Mouse (Mus musculus) naive thymus-derived CD4-positive, alpha-beta T cell, adult 2 months (primary cell): ENCODE results near the gene Flt4.
A peak's percentile ranks its signal among the peaks of the same experiment; 100 is the strongest.

ENCODE experiments used
- DNase-seq: peaks from one replicate; pipeline ENCODE4 v3.0.0-alpha.2; 2011; ENCODE audit warnings: low read depth

Flt4 gene

DNA sequence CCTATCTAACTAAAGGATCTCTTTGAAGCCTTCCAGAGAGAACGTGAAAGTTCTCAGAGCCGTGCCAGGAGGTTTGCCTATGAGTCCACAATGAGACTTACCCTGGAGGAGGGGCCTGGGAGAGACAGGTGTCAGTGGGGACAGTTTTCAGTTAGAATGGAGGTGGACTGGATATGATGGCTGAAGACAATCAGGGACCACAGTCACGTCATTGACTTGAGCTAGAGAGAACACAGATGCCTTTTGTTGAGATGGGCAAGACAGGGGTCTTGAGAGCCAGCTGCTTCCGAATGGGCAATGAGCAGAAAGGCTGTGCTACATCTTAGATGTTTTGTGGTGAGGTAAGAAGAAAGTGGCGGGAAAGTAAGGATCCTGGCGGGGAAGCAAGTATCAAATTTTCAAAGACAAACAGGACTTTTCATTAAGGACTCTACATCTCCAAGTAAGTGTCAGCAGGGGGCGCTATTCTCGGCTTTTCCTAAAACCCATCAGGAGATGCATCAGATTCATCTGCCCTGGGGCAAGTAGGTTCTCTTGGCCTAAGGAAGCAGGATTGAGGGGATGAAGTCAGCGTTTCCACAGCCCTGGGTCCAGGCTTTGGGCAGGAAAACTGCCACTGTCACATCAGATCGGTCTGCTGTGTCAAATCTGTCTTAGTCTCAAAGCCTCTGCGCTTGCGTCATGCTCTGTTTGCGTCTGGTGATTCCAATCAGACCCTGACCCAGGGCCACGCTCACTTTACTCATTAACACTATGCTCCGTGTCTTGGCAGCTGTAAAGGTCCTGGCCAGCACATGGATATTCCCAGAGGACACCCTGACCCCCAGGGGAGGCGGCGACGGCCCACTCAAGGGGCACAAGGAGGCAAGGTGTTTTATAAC lies 41.3 kb downstream of the Flt4 start:
- peak; percentile 71 for DNase-seq

DNA sequence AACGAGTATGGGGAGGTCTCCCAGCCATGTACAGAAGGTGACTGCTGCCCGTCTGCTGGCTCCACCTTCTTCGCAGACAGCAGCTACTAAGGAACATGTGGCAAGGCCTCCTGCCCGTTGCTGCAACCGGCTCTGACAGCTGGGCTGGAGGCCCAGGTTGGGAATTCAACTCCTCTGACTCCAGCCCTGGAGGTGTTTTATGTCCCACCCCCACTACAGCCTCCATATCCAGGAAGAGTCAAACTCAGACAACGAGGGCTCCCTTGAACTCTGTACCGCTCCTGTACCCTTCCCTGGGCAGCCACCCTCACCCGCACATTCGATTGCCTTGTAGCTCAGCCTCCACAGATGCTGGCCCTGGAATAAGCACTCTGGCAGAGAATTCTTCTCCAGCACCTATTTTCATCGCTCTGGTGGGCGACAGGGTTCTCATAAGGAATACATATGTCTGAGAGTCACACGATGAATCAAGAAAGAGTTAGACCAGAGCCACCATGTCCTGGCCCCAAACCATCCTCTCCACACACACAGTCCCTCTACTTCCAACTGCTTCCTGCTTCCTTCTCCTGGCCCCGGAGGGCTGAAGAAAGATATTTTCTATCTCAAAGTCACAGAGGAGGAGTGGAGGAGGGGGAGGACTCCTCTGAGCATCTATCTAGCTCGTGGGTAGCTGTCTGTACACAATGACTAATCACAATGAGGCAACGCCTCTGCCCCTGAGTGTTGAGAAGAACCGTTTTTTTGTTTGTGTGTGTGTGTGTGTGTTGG lies 42.1 kb downstream of the Flt4 start:
- DNase-seq, result no peak

DNA sequence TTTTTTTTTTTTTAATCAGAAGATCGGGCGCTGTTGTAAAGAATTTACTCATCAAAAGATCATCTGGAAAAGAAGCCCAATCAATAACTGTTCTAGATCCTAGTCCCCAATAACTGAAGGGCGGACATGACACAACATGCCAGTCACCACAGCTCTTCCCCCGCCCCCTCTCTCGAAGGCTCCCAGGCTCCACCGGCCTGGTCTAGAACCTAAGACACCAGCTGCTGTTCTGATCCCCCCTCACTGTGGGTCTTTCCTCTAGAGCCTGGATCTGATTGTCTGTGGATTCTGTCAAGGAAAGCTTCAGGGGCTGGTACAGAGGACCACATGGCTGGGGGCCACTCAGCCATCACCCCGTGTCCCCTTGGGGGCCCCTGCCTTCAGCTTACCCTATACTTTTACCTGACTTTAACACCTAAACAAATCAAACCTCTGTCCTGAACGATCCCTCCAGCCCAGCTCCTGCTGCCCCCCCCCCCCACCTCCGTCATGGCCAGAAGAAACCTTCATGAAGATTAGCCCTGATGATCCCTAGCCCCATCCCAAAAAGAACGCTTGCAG lies 42.8 kb downstream of the Flt4 start:
- DNase-seq, result no peak

DNA sequence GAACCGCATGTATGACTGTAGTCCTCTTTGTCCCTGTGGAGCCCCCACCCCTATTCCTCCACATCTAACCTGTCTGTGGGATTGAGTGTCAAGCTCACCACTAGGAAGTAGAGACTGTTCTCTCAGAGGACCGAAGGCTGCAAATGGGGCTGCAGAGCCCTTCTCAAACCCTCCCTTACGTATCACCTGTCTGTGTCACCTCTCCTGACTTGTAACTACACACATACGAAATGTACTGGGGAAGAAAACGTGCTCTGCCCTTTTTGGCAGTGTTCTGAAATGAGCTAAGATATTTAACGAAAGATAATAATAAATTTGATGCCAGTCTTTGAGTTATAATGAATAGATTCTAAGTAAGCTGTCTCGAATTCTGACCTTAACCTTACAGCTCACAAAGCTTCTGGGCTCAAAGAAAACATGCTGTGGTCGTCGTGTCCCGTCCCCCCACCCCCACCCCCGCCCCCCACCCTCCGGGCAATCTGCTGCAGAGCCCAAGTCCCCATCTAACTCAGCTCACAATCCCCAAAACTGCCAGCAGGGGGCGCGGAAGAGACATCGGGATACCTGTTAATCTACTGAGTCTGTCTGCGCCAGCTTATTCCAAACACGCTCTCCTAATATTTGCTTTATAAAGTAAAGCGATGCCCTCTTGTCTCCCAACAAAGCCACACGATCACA lies 43.5 kb downstream of the Flt4 start:
- peak; percentile 84 for DNase-seq

DNA sequence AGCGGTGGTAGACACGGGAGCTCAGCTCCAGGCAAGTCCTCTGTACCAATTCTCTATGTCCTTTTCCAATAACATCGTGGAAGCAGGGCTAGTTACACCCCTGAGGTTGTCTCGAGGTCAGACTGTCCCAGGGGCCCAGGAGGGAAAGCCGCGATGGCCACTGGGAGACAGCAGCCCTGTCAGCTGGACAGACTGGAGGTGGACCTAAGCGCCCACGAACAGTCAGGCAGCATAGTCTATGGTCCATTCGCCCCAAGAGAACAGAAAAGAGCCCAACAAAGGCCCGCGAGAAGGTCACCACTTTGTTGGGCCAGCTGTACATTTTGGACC lies 44.0 kb downstream of the Flt4 start:
- no peak for DNase-seq

DNA sequence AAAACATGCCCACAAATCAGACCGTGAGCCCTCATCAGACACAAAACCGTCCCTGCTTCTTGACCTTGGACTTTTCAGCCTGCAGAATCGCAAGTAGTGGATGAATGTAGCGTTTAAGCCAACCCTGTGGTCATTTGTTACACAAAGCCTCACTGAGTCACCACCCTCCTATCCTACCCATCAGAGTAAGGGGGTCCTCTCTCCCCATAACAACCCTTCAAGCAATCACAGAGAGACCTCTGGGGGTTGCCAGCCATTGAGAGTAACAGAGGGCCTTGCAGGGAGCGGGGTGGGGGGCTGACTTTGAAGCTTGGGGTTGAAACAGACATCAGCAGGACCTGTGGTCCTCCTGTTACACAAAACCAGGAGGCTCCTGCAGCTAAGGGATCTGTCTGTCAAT lies 45.6 kb downstream of the Flt4 start:
- DNase-seq, result no peak

DNA sequence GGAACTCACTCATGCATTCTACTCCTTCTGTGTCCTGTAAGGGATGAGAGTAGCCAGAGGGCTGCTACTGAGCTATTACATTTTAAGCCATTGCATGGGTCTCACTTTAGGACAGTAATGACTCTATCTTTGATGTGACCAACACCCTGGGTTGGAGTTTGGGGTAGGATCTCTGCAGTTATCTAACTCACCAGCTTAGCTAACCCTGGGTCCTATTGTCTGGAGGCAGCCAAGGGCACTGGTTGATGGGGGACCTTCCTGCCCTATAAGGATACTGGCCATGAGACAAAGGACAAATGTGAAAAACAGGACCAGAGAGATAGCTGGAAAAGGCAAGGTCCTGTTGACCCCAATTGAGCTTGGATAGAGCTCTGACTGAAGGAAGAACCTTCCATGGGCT lies 46.4 kb downstream of the Flt4 start:
- DNase-seq, result no peak

DNA sequence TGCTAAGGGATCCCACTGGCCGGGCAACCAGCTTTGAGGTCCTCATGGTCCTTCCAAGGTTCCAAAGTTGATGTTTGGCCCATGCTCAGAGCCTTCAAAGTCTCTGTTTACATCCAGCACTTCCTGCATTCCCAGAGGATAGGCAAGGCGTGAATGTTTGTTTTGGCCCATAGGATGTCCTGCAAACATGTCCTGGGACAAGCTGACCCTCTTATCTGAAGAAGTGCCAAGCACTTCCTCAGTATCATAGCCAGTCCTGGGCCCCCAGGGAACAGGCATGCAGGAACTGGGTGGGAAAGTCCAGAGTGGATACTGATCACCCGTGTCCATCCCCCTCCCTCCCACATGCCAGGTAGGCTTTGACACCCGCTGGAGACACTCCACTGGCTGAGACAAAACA lies 49.0 kb downstream of the Flt4 start:
- DNase-seq, result no peak

DNA sequence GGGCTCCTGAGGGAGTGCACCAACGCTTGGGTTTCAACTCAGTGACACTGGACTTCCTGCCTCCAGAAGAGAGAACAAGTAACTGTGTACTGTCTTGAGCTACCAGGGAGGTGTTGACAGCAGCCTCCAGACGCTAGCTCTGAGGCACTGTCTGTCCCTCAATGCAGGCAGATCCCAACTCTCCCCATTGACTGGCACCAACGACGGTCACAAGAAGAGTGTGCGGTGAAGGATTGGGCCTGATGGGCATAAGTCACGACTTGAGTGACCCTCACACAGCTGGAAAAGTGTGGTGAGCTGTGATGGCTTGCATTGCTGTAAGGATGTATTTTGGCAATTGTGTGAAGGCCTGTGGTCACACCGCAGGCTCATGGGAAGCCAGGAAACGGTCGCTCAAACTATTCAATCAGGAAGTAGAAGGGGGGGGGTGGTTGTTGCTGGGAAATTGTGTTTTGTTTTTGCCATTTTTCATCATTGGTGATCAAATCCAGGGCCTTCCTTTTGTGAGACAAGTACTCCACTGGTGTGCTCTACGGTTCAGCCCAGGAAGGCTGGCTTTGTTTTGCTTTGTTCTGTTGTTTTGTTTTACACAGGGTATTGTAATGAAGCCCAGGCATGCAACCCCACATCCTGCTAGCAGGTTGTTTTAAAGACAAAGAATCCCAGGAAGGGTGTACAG lies 49.9 kb downstream of the Flt4 start:
- DNase-seq, result peak; percentile 41

DNA sequence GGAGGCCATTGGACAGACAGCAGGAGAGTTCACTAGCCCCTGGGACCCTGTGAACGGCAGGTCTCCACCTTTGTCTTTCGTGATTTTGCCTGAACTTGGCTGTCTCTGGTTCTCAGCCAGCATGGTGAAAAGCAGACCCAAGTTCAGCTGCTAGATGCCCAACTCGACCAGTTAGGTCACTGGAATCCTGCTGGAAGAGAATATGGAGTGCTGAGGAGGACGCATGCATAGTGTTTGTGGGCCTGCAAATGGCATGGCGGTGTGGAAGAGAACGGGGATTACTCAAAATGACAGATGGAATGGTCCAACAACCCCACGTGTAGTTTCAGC lies 50.4 kb downstream of the Flt4 start:
- DNase-seq, result no peak

DNA sequence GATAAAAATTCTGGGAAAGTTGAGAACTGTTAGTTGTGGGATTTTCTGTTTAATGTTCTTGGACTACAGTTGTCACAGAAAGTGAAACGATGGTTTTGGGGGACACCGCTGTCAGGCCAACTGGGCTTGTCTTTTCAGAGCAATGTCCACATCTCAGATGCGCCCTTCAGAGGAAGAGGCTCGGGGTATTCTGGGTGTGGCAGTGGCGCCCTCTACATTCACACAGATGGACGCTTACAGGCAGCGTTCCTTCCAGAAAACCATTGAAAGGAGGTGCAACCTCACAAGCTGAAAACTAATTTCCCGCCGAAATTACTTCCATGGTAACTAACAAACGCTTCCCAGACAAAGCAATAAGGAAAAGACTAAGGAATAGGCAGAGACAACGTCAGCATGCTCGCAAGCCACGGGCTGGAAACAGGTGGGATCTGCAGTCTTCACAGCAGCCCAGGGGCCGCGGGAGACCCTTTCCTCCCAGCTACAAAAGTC lies 53.3 kb downstream of the Flt4 start:
- no peak for DNase-seq

DNA sequence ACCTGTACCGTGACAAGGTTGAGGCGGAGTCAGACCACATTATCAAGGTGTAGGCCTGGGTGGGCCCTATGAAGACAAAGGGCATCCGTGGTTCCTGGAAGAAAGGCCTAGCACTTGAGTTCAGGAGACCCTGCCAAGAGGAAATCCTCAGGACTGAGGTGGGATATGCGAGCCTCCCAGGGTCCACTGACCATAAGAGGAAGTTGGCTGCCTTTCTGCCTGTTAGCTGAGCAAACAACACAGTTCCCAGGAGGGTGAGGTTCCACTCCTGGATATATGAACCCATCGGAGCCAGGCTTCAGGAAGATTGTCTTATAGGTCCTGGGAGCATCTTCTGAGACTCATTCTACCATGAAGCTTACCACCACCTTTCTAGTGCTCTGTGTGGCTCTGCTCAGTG lies 54.2 kb downstream of the Flt4 start, which contains the start of gene Scgb3a1:
Gene Scgb3a1 (plus strand): TSS at position 301 of the 400 bp plus-strand sequence.
- no peak for DNase-seq

DNA sequence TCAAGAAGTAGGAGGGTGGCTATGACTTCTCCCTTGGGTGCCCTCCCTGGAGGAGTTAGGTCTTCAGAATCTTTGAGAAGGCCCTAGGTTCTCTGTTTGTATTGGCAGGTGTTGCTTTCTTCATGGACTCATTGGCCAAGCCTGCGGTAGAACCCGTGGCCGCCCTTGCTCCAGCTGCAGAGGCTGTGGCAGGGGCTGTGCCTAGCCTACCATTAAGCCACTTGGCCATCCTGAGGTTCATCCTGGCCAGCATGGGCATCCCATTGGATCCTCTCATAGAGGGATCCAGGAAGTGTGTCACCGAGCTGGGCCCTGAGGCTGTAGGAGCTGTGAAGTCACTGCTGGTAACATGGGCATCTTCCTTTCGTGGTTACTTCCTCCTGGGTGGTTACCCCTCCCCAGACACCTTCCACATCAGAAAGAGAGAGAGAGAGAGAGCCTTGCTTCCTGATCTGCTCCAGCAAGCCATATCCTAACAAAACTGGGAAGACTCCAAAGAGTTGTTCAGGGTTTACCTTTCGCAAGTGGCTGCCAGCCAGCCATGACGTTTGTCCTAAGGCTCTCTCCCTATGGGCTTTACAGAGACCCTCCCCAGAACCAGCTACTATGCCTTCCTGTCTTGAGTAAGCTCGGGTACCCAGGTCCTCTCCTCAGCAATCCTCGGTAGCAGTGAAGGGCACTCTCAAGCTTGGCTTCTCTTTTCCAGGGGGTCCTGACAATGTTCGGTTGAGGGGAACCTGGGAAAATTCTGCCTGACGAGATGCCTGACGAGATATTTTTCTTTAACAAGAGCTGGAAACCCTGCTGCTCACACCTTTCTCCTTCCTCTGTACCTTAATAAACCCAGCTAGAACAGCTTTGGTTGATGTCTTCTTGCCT lies 55.4 kb downstream of the Flt4 start:
- no peak for DNase-seq

DNA sequence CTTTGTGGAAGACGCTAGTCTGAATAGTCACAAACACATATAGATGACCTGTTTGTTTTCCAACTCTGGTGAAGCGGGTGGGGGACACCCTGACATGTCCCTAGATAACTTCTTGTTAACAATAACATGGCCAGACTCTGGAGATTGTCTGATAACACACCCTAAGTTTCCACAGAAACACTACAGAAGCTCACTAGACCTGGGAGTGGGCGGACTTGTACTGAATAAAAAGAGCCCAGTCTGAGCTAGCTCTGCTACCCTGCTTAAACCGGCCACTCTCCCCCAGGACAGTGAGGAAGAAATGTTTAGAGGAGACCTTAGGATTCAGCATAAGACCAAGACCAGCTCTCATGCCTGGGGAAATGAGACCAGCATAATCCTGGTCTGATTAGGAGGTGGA lies 56.4 kb downstream of the Flt4 start:
- no peak for DNase-seq

DNA sequence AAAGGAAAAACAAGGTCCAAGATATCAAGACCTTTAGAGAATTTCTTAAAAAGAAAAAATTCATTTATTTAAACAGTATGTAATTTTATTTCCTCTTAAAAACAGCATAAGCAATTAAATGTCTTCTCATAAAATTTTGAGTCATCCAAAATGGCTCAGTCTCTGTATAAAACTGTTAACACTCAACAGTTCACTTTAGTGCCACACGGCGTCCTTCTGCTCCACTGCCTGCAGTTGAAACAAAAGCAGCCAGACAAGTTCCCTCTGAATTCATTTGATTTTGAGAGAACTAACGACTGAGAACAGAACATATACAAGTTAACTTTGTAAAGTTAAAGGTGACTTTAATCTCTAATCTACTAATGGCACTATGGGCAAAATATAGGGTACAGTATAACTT lies 64.4 kb downstream of the Flt4 start:
- DNase-seq, result no peak

DNA sequence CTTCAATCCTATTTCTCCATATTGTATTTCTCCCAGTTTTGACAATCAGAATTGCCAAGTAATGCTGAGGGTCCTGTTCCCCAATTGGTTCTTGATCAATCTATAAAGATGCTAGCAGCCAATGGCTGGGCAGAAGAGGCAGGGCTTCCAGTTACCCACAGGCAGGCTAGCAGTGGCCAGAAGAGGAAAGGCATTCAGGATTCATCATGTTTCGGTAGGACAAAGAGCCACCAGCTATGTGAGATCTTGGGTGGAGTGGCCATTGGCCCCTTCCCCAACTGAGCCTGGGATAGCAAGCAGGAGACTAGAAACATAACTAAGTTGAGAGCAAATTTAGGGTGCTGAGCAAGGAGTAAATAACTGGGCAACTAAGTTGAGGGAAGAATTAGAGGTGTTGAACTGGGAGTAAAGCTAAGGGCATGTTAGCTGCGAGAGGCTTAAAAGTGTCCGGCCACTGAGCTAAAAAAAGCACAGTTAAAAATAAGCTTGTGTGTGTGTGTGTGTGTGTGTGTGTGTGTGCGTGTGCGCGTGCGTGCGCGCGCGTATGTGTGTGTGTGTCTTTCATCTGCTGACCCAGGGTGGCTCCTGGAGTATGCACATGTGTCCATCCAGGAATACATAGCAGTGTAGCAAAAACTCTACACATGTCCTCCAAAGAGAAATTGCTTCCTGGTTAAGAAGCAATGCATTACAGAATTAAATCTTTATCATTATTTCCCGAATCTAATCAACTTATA lies 75.3 kb downstream of the Flt4 start:
- no peak for DNase-seq

DNA sequence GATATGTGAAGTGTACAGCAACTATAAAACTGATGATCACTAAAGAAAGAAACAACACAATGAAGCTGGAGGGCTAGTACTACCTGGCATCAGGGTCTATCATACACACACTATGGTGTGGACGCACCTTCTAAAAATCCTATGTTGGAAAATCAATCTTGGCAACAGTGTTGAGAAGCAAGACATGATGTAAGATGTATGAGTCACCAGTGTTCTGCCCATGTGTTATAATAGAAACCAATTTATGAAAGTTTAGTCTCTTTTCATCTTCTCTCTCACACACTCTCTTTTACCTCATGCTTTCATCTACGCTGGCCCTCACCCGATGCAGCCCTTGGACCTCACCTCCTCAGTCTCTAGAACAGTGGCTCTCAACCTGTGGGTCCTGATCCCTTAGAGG lies 86.0 kb downstream of the Flt4 start:
- no peak for DNase-seq

DNA sequence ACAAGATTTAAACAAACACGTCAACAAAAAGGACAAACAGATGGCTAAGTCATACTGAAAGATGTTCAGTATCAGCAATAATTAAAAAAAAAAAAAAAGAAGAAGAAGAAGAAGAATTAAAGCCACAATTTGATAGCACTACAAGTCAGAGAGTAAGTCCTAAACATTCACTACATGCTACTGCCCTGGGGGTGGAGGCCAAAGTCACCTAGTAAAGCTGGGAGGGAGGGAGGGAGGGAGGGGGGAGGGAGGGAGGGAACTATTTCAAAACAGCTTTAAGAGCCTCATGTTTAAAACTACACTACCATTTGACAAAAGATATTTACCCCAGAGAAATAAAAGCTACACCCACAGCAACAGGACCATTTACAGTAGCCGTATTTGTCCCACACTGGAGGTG lies 86.6 kb downstream of the Flt4 start:
- no peak for DNase-seq

DNA sequence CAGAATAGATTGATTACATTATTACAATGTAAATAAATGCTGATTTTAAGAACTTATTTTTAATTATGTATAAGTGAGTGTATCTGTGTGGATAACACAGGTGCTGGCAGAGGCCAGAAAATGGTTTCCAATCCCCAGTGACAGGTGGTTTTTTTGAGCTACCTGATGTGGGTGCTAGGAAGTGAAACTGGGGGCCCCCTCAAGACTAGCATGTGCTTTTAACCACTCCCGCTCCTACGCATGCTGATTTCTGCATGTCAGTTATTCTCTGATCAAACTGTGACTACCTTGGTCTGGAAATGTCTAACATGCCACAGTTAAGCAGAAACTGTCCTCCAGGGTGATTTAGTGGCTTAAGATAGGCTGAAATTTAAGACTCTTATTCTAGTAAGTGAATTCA lies 87.4 kb downstream of the Flt4 start:
- DNase-seq, result no peak

DNA sequence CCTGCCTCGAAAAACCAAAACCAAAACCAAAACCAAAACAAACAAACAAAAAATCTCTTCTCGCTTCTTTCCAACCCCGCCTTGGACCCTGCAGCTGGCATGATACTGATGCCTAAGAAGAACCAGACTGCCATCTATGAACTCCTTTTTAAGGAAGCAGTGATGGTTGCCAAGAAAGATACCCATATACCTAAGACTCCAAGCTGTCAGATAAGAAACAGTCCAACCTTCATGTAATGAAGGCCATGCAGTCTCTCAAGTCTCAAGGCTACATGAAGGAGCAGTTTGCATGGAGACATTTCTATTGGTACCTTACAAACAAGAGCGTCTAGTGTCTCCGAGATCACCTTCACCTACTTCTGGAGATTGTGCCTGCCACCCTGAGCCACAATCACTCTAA lies 88.7 kb downstream of the Flt4 start:
- DNase-seq, result no peak
